Mouse (Mus musculus) NIH3T3 (cell line): ENCODE measurements around the gene Arhgap27.

Experiments
- DNase-seq: peaks from one replicate; pipeline ENCODE4 v3.0.0-alpha.2; 2012; ENCODE audit warnings: low read depth

Gene Arhgap27

GRCm38 (mm10) chr11:103356938-103357670 is 6.4 kb downstream of the Arhgap27 start:
- no peak for DNase-seq

GRCm38 (mm10) chr11:103356032-103356571 is 7.4 kb downstream of the Arhgap27 start:
- no peak for DNase-seq

GRCm38 (mm10) chr11:103355251-103355650 is 8.2 kb downstream of the Arhgap27 start:
- DNase-seq, result no peak

- DNase-seq, result no peak
These were observed 9.5 kb downstream of the Arhgap27 start for GRCm38 (mm10) chr11:103354033-103354432.

GRCm38 (mm10) chr11:103352239-103352814 is 11.2 kb downstream of the Arhgap27 start:
- no peak for DNase-seq

- no peak for DNase-seq
These were observed 12.7 kb downstream of the Arhgap27 start for GRCm38 (mm10) chr11:103350711-103351315.

- DNase-seq, result no peak
These were observed 13.8 kb downstream of the Arhgap27 start for GRCm38 (mm10) chr11:103349699-103350098.

GRCm38 (mm10) chr11:103346657-103347056 is 16.8 kb downstream of the Arhgap27 start:
- DNase-seq, result peak; percentile 77

GRCm38 (mm10) chr11:103346236-103346635 is 17.3 kb downstream of the Arhgap27 start:
- DNase-seq, result no peak

GRCm38 (mm10) chr11:103345408-103346091 is 17.9 kb downstream of the Arhgap27 start:
- no peak for DNase-seq

- no peak for DNase-seq
These were observed 18.8 kb downstream of the Arhgap27 start for GRCm38 (mm10) chr11:103344494-103345332.

GRCm38 (mm10) chr11:103343881-103344280 is 19.6 kb downstream of the Arhgap27 start:
- DNase-seq, result no peak

- DNase-seq, result no peak
These were observed 20.4 kb downstream of the Arhgap27 start for GRCm38 (mm10) chr11:103343063-103343462.

GRCm38 (mm10) chr11:103340677-103341076 is 22.8 kb downstream of the Arhgap27 start:
- DNase-seq, result peak; percentile 62

GRCm38 (mm10) chr11:103340130-103340529 is 23.4 kb downstream of the Arhgap27 start:
- no peak for DNase-seq

GRCm38 (mm10) chr11:103339414-103340119 is 23.9 kb downstream of the Arhgap27 start:
- no peak for DNase-seq

- DNase-seq, result no peak
These were observed 24.8 kb downstream of the Arhgap27 start for GRCm38 (mm10) chr11:103338671-103339070.

GRCm38 (mm10) chr11:103338119-103338518 is 25.4 kb downstream of the Arhgap27 start:
- DNase-seq, result no peak

GRCm38 (mm10) chr11:103337180-103337579 is 26.3 kb downstream of the Arhgap27 start:
- no peak for DNase-seq

GRCm38 (mm10) chr11:103335561-103335960 is 27.9 kb downstream of the Arhgap27 start:
- peak; percentile 63 for DNase-seq

- DNase-seq, result no peak
These were observed 28.6 kb downstream of the Arhgap27 start for GRCm38 (mm10) chr11:103334925-103335324.
